Mouse (Mus musculus): Measurements from ENCODE around the gene Eno3.

- TF ChIP-seq CTCF (IDR thresholded peaks at IDR 0.05; ENCODE audit: low read depth, low read length) (no peak), POLR2A (IDR thresholded peaks at IDR 0.05; ENCODE audit: insufficient read depth, low read length) (no peak), EP300 (IDR thresholded peaks at IDR 0.05; ENCODE audit: insufficient read depth, low read depth, low read length) (no peak)
Observed at GRCm38 (mm10) chr11:70637764-70638163, 19.2 kb upstream of the Eno3 start.
